In the genomic region with DNA sequence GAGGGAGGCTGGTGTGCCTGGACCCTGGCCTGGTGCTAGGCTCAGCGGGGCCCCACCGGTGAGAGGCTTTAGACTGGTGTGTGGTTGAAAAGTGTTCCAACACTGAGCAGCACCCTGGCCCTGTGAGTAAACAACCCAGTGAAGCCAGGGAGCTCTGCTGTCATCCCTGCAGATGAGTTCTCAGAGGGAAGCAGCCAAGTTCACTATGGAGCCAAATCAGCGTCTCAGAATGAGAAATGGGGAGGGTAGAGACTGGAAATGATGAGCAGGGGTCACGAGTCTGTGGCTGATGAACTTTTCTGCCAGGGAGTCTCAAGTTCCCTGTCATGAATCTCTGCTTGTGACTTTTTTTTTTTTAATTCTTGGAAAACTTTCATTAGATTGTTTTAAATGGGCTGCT, we compare ENCODE assay signal across 14 mouse cellular contexts. TPM values are rescaled to one million over a fixed set of nuclear protein-coding genes. Genes with fewer than 3 reads are reported as not detected.
"Had no signal": no experiment of that assay in that cellular context is flagged by ENCODE, and none has a peak within 500 bp of the region (broad histone marks: within the 10 kb centered on the region; RNA-seq: fewer than 3 reads in every experiment).

No protein-coding gene starts in this region.

- H3K4me1 ChIP-seq: liver, embryonic 13.5 days; midbrain, embryonic 12.5 days had no signal

- H3K27me3 ChIP-seq: liver, embryonic 13.5 days had no signal

- DNase-seq: kidney, adult 18-20 months; kidney, adult 9 months; kidney, postnatal 14 days; kidney, postnatal 4 days; liver, embryonic 13.5 days; thymus, adult 18-20 months; thymus, postnatal 36 days had no signal

- H3K36me3 ChIP-seq: liver, embryonic 13.5 days; midbrain, embryonic 12.5 days had no signal

- H3K4me3 ChIP-seq: liver, embryonic 13.5 days; midbrain, embryonic 12.5 days had no signal

- H3K4me2 ChIP-seq: liver, embryonic 13.5 days; midbrain, embryonic 12.5 days had no signal

- H3K27ac ChIP-seq: liver, embryonic 13.5 days; midbrain, embryonic 12.5 days had no signal

- H3K9ac ChIP-seq: liver, embryonic 13.5 days; midbrain, embryonic 12.5 days had no signal

- H3K9me3 ChIP-seq: liver, embryonic 13.5 days; midbrain, embryonic 12.5 days had no signal

RNA-seq across cellular contexts. Expression of gene Irx2, which starts 36.1 kb away (rescaled TPM):
- total RNA-seq: left cerebral cortex, postnatal 25 days; liver, adult 2 months; megakaryocyte progenitor cell, adult 5-6 weeks; megakaryocyte-erythroid progenitor cell, adult 5-6 weeks had no signal
- polyA plus RNA-seq: liver, adult 2 months; liver, embryonic 16.5 days; spleen, adult 2 months had no signal
